Mouse (Mus musculus) thymus, adult 2 months (tissue): Measurements from ENCODE around the gene Ppm1g.

Experiments
- CTCF ChIP-seq: fragments of 200-500 bp; IDR thresholded peaks from 2 replicates; pipeline ENCODE4 v1.5.1; 2012; ENCODE audit warnings: mild to moderate bottlenecking, control low read depth, low read length, moderate library complexity, borderline replicate concordance; ENCODE audit not compliant: control insufficient read depth, poor library complexity, insufficient read depth; ENCODE audit errors: extremely low read depth
- POLR2A ChIP-seq: fragments of 200-500 bp; IDR thresholded peaks from 2 replicates; pipeline ENCODE4 v1.6.1; 2012; ENCODE audit warnings: mild to moderate bottlenecking, low read length, control low read depth, moderate library complexity; ENCODE audit not compliant: control insufficient read depth, poor library complexity, insufficient read depth; ENCODE audit errors: extremely low read depth

DNA sequence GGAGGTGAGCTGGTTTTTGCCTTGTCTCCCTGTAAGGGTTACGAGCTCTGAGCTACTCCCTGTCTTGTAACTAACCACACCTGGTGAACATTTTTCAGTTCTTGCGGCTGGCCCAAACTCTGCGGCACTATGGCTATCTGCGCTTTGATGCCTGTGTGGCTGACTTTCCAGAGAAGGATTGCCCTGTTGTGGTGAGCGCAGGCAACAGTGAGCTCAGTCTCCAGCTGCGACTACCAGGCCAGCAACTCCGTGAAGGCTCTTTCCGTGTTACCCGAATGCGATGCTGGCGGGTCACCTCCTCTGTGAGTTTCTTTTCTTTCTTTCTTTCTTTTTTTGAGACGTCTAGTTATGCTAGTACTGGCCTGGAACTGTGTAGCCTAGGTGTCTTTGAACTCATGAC lies 23.4 kb downstream of the Ppm1g start:
- TF ChIP-seq CTCF (no peak), POLR2A (no peak)
